Mouse (Mus musculus) right cerebral cortex, postnatal 10 days (tissue): ENCODE results near the gene Pphln1.
"Not testable (repeated sequence)": the region's sequence is repeated elsewhere in the genome, so short reads cannot be mapped to it uniquely, and the experiment has no call there.

Source experiments
- DNase-seq, 2 experiments: peaks; one replicate each; pipeline ENCODE4 v3.0.0; 2021; ENCODE audit warnings: low spot score in 2 of 2

The Pphln1 gene

DNA sequence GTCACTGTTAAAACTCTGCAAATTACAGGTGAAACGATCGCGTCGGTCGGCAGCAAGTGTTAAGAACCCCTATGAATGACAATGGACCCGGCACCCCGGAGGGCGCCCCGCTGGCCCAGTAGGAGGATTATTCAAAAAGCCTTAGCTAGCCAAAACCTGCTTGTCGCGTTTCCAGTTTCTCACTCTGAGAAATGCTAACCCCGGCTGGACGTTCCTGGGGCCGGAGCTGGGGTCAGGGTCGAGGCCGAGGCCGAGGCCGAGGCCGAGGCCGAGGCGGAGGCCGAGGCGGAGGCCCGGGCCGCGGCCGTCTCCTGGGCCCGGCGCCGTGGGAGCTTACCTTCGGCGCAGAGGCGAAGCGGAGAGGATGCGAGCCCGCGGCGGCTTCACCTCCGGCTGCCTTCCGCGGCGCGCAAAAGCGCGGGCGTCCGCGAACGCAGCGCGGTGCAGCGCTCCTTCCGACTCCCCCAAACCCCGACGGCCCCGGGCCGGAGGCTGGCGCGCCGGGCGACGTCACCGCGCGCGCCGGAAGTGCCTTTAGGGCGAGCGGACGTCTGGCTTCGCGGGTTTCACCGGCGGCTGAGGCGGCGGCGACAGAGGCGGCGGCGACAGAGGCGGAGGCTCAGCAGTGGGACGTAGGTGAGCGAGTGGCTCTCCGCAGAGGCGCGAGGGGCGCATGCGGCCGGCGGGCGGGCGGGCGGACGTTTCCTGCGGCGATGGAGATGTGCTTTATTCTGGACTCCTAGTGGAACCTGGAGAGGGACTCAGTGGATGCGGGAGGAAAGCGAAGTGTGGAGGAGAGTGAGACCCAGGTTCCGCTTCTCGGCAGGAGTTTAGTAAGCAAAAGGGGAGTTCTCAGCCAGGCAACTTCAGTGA is at the start of gene Pphln1, which contains the start of gene Zcrb1:
Gene Pphln1, plus strand, starts transcription at position 525 of the 873 bp plus-strand sequence.
Gene Zcrb1, minus strand, starts transcription at position 509 of the 873 bp plus-strand sequence.
- DNase-seq, result peak; percentile 84 to 86

DNA sequence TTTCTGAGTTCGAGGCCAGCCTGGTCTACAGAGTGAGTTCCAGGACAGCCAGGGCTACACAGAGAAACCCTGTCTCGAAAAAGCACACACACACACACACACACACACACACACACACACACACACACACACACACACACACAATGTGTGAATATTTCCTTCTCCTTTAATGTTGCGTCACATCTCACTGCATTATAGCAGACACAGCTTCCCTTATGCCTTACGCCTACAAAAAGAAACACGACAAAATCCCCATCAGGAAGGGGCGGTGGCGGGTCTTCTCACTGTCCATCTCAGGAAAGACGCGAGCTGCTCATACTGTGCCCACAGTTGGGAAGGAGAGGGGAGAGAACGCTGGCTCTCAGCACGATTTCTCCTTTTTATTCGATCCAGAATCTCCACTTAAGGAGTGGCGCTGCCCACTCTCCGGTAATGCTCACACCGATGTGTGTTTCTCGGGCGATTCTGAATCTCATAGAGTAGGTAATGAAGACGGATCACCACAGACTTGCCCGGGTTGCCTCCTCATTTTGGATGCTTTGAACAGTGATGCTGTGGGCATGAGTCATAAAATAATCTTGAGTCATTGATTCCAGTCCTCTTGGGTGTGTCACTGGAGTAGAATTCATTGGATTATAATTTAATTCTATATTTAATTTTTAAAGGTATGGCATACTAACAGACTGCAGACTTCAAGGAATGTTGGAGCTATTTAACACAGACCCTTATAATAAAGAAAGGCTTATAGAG is 39.6 kb upstream of the Pphln1 start:
- DNase-seq, result no peak

DNA sequence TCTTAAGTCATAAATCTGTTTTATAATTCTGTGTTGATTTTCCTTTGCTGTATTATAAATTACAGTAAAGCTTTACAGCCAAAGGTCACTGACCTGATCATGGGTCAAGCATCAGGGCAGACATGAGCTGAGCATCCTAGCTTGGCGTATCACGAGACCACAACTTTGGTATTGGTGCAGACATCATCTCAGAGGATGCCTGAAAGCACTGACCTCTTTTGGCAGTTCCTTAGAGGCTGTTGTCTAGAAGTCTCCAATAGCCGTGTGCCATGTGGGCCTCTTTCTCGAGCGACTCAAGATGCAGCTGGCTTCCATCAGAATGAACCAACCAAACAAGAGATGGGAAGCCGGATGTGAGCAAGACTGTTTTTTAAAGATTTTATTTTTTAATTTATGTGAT is 32.6 kb upstream of the Pphln1 start:
- no peak for DNase-seq

DNA sequence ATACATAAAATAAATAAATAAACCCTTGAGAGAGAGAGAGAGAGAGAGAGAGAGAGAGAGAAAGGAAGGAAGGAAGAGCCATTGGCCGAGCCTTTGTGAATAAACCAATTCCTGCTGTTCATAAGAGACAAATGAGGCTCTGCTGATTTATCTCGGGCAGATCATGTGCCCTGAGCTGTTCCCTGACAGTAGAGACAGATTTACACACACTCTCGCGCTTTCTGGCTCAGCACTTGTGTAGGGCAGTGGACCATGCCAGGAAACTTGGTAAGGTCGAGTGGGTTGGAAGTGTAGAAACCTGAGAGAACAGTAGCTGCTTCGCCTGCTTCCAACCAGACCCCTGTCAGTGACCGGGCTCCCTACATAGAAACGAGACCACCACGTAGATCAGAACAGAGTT is 29.6 kb upstream of the Pphln1 start:
- no peak for DNase-seq

DNA sequence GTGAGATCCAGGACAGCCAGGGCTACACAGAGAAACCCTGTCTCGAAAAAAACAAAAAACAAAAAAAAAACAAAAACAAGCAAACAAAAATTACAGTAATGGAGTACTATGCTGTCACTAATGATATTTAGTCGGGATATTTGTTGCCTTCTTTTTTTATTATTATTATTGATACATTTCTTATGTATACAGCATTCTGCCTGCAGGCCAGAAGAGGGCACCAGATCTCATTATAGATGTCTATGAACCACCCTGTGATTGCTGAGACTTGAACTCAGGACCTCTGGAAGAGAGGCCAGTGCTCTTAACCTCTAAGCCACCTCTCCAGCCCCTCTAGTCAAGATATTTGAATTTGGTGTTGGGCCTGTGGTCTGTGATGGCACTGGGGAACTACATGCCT is 26.3 kb upstream of the Pphln1 start:
- DNase-seq, result no peak

DNA sequence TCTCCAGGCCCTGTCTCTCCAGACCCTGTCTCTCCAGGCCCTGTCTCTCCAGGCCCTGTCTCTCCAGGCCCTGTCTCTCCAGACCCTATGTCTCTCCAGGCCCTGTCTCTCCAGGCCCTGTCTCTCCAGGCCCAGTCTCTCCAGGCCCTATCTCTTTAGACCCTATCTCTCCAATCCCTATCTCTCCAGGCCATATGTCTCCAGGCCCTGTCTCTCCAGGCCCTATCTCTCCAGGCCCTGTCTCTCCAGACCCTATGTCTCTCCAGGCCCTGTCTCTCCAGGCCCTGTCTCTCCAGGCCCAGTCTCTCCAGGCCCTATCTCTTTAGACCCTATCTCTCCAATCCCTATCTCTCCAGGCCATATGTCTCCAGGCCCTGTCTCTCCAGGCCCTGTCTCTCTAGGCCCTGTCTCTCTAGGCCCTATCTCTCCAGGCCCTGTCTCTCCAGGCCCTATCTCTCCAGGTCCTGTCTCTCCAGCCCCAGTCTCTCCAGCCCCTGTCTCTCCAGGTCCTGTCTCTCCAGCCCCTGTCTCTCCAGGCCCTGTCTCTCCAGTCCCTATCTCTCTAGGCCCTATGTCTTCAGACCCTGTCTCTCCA is 25.5 kb upstream of the Pphln1 start:
- not testable (repeated sequence) for DNase-seq

DNA sequence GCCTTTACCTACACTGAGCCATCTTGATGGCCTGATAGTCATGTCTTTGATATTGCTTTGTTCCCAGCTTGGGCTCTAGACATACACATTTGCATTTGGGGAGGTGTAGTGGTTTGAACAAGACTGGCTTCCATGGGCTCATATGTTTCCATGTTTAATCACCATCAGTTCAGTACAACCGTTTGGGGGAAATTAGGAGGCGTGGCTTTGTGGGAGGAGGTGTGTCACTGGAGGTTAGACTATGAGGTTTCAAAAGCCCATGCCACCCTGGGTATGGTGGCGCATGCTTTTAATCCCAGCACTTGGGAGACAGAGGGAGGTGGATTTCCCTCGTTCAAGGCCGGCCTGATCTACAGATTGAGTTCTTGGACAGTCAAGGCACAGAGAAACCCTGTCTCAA is 22.5 kb upstream of the Pphln1 start:
- DNase-seq, result no peak

DNA sequence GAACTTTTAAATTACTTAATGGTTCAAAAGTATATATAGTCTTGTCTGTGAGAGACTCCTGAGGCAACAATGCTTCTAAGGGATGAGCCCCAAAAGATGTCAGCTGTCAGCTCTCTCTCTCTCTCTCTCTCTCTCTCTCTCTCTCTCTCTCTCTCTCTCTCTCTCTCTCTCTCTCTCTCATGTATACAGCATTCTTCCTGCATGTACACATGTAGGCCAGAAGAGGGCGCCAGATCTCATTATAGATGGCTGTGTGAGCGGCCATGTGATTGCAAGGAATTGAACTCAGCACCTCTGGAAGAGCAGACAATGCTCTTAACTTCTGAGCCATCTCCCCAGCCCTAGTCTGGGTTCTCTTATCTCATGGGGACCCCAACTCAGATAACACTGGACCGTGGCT is 19.0 kb upstream of the Pphln1 start:
- DNase-seq, result no peak

DNA sequence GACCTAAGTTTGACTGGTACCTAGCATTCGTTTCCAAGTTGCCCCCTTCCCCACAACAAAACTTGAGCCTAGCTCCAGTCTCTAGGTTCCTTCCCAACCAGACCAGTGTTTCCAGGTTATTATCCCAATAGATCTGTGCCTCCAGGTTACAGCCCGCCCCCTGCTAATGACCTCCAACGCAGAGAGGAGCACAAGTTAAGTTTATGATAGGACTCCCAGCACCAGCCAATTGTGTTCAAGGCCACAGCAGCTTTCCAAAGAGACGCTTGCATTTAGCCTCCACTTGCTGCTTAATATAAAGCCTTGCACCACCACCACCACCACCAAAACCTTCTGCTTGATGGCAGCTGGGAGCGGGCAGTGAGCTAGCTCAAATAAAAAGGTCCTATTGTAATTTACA is 16.8 kb upstream of the Pphln1 start:
- no peak for DNase-seq

DNA sequence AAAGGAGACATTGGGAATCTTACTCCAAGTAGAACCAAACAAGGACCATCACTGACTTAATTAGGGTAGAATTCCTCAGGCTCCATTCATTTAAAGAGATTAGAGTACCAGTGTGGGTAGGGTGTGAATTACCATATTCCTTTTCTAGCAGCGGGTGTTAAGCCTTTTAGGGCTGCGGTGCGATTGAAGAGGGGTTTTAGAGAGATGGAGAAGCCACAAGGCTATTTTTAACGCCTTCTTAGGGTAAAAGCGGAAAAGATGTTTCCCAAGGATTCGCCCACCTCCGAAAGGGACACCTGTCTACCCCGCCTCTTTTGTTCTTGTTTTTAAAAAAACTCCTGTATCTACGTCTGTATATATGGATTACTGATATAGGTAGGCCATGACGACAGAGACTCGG is 881 bp upstream of the Pphln1 start:
- no peak for DNase-seq

DNA sequence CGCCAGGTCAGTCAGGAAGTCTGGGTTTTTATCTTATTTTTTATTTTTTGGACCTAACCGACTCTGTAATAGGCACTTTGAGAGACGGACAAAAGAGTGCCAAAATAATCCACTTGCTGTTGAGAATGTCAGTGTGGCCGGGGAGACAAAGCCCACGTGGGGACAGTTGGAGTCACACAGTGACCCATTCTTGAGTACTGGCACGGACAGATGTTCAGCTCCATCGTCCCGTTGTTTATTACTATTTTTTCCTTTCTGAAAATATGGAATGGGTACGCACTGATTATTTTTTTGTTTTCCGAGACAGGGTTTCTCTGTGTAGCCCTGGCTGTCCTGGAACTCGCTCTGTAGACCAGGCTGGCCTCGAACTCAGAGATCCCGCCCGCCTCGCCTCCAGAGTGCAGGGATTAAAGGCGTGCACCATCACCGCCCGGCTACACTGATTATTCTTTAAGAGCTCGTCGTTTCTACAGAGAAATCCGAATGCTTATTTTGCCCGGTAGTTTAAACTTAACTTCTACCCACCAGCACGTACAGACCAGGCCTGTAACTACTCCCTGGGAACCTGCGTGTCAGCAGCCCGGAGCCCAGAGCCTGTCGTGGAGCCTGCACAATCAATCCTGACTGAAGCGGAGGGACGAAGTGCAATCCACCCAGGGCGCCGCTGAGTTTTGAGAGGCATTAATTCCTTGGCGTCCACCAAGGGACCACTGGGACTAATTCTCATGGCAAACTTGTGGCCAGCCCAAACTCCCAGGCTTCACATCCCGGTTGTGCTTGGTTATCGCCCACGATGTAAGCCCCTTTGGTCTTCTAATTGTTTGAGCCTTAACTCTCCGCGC is 770 bp downstream of the Pphln1 start:
- DNase-seq, result peak in 1 of 2 experiments; percentile 26

DNA sequence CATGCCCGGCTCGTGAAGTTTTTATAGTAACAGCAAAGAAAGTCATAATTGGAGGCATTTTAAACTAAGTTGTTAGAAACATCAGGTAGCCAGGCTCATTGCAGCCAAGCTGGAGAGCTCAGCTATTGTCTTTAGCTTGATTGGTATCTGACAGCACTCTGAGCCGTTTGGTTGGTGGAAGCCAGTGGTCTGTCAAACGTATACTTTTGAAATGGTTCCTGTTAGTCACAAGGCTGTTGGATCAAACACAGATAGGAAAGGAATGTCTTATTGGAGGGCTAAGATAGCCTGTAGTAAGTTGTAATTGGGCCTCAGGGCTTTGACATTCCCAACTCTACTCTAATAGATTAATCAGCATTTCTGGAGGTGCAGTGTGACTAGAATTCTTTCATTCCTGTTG is 3.3 kb downstream of the Pphln1 start:
- DNase-seq, result no peak

DNA sequence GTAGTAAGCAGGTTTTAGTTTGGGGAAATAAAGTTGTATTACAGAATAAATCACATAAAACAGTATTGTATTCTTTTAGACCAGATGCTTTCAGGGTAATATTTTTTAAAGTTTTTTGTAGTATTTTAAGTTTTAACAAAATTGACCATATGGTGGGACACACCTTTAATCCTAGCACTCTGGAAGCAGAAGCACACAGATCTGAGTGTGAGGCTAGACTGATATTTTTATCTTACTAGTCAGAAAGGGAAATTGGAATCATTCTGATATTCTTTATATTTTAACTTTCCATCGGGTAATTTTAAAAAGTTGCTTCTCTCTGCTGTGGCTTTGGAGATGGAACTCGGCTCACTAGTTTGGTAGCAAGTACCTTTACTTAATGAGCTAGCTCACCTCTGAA is 4.6 kb downstream of the Pphln1 start:
- DNase-seq, result no peak

DNA sequence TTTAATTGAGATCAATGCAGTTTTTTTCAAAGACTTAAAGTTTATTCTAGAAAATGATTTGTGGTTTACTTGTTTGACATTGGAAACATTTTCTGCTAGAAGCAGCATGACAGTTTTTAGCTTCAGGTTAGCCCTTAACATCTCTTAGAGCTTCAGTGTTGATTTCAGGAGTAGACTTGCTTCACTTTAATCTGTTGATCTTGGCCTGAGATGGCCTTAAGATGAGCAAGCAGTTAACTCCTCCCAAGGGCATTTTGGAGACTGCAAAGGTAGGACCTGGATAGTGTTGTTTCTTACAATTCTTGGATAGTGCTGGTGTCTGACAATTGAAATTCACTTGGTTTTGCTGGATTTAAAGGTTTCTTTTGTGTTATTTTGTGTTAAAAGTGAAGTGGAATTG is 6.7 kb downstream of the Pphln1 start:
- DNase-seq, result no peak

DNA sequence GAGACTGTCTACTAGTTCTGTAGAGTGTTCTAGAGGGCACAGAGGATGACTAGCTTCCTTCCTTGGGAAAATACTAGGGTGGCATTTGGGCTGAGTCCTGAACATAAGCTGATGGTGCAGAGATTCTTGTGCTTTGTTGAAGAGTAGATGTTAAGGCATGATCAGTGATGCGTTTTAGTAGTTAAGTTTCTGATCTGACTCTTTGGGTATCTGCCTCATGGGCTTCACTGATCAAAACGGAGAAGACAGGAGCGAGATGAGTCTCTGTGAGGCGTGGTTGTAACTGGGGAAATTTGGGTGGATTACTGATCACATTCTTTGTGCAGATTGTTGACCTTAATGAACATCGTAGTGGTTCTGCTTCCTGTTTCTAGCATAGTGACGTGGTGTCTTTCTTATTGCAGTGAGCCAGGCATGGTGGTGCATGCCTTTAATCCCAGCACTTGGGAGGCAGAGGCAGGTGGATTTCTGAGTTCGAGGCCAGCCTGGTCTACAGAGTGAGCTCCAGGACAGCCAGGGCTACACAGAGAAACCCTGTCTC is 7.4 kb downstream of the Pphln1 start:
- no peak for DNase-seq

DNA sequence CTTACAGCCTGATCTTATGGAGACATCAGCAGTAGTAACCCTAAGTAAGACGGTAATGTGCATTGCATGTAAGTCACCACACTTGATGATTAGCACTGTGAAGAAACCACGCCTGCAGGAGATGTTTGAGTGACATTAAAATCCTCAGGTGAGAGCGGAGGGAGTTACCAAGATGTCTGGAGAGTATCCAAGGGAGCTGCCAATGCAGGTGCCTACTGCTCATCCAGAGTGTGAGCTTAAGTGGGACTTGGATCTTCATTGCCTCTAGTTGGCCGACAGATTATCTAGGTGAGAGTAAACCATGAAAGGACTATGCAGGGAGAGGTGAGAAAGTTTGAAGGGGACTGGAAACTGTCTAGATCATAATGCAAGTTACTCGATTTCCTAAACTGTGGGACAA is 8.3 kb downstream of the Pphln1 start:
- DNase-seq, result no peak

DNA sequence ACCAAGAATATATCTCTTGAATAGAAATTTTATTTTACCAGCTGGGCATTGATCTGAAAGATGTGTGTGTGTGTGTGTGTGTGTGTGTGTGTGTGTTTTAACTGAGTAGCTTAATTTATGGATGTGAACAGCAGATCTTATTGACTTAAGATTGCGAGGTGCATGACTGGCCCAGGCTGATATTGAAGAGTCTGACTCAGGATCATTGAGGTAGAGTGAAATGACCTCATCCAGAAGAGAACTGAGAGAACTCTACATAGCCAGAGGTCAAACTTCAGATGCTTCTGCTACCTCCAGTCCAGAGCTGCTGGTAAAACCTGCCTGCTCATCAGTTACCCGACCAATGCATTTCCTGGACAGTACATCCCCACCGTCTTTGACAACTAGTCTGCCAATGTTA is 14.3 kb downstream of the Pphln1 start:
- no peak for DNase-seq

DNA sequence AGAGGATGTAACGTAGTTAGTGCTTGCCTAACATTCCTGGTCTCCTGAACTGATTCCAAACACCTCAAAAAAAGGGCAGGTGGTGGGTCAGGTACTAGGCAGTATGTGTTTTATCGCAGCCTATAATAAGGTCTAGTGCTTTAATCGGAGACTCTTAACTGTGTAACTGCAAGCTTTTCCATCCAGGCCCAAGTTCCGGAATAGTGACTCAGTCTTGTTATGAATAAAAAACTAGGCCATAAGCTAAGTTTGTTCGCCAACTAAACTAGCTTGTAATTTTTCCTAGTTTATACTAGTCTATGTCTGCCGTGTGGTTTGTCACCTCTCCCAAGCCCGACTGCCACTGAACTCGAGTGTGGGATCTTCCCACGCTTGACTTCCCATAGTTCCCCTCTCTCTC is 16.3 kb downstream of the Pphln1 start:
- no peak for DNase-seq

DNA sequence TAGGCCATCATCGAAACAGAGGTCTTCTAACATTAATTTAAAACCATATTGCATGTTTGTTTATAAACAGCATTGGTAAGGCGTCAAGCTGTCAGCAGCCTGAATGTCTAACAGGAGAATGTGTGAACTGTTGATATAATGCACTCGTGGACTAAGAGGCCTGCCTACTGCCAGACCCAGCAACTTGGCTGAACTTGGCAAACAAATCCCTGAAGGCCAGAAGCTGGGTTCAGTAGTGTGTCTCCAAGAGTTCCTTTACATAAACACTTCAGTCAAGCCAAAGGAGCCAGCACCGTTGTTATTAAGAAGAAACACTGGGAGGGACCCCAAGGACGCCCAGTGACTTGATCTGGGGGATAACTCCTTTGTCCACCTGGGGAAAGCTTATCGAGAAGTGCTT is 18.1 kb downstream of the Pphln1 start:
- DNase-seq, result no peak

DNA sequence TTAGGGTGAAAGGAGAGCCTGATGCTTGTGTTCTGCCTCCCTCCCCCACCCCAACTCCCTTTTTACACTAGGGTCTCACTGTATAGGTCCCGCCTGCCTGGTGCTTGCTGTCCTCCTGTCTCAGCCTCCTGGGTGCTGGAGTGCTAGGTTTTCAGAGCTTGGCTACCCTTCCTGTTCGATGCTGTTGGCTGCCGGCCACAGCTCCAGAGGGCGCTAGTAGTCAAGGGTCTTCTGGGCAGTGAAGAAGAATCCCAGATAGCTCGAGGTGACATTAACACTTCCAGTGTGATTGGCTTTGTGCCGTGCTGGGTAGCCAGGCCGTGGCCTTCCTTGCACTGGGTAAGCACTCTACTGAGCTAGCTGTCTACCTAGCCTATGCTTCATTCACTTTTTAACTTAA is 22.4 kb downstream of the Pphln1 start:
- no peak for DNase-seq

DNA sequence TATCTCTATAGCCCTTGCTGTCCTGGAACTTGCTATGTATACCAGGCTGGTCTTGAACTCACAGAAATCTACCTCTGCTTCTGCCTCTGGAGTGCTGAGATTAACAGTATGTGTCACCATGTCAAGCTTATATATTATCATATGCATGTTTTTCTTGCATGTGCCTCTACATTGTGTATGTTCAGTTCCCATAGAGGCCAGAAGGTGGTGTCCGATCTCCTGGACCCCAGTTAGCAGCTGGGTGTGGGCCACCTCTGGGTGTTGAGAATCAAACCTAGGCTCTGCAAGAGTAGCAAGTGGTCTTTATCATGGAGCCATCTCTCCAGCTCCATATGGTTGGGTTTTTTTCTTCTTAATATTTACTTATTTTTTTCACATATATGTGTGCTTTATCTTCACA is 24.4 kb downstream of the Pphln1 start:
- no peak for DNase-seq

DNA sequence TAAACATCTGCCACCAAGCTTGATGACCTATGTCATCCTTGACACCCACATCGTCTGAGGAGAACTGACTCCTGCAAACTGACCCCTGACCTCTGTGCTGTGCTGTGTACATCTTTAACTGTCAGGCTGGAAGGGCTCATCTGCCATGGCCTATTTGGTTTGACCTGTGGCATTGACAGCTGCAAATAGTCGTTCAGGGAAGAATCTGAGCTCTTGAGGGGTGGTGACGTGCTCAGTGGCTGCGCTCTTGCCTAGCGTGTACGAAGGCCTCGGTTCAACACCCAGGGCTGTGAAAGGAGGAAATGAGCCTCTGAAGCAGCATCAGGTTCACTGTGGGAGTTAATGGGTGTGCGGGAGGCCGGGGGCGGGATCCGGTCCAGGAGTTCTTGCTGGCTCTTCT is 35.7 kb downstream of the Pphln1 start:
- no peak for DNase-seq
